Mouse (Mus musculus) hindbrain, postnatal 0 days (tissue): Measurements from ENCODE around the gene Fez2. TPM values are rescaled to one million over a fixed set of nuclear protein-coding genes. Genes with fewer than 3 reads are reported as not detected.

Source experiments
- ATAC-seq: fragments of 200-750 bp; cut with Nextera tagmentation; 2 replicates; pipeline ENCODE4 v1.8.0; 2017; ENCODE audit warnings: mild to moderate bottlenecking, moderate TSS enrichment, moderate library complexity
- DNase-seq: peaks from one replicate; pipeline ENCODE4 v3.0.0-alpha.2; 2015; ENCODE audit warnings: low spot score
- H3K27ac ChIP-seq: fragments of 300-500 bp; sonication (generic); 2 replicates; pipeline ENCODE4 v1.5.1; 2014; ENCODE audit warnings: mild to moderate bottlenecking
- H3K27me3 ChIP-seq: fragments of 300-500 bp; sonication (generic); 2 replicates; pipeline ENCODE4 v1.6.1; 2014; ENCODE audit warnings: low read length, mixed read lengths; ENCODE audit not compliant: insufficient read depth
- H3K36me3 ChIP-seq: fragments of 300-500 bp; sonication (generic); 2 replicates; pipeline ENCODE4 v1.6.1; 2014; ENCODE audit warnings: low read length, mixed read lengths; ENCODE audit not compliant: insufficient read depth
- H3K4me1 ChIP-seq: fragments of 300-500 bp; sonication (generic); 2 replicates; pipeline ENCODE4 v1.6.1; 2014; ENCODE audit warnings: antibody characterized with exemption, low read length, mixed read lengths; ENCODE audit not compliant: insufficient read depth
- H3K4me2 ChIP-seq: fragments of 300-500 bp; sonication (generic); 2 replicates; pipeline ENCODE4 v1.6.1; 2014; ENCODE audit warnings: low read depth, mild to moderate bottlenecking, low read length, moderate library complexity, mixed read lengths
- H3K4me3 ChIP-seq: fragments of 300-500 bp; sonication (generic); 2 replicates; pipeline ENCODE4 v1.5.1; 2014; ENCODE audit warnings: low read length
- H3K9ac ChIP-seq: fragments of 300-500 bp; sonication (generic); replicated peaks from 2 replicates; pipeline ENCODE4 v1.6.1; 2014; ENCODE audit warnings: mild to moderate bottlenecking, low read length, moderate library complexity, mixed read lengths
- H3K9me3 ChIP-seq: fragments of 300-500 bp; sonication (generic); 2 replicates; pipeline ENCODE4 v1.6.1; 2016; ENCODE audit warnings: low read length, mixed read lengths
- CTCF ChIP-seq: IDR thresholded peaks from 2 replicates; pipeline ENCODE4 v1.5.1; 2016; ENCODE audit warnings: antibody characterized with exemption, control low read depth, low read depth
- WGBS: fragments of 180-500 bp; shearing (Covaris S2); extraction: QIAGEN DNeasy Blood & Tissue Kit; methylation state at CpG from one replicate; pipeline ENCODE4 v1.1.7; 2014; 5-methylcytosine and 5-hydroxymethylcytosine counted together
- polyA plus RNA-seq: library from polyadenylated mRNA; unstranded; fragments of >200 nt; fragmentation: Nextera tagmentation; extraction: Ambion mirVana; gene quantifications from 2 replicates; pipeline ENCODE4 v1.2.1, GENCODE M21; 2015
- total RNA-seq: library from RNA; depleted of rRNA; stranded (reverse); fragments of >200 nt; gene quantifications from 2 replicates; pipeline ENCODE4 v1.2.3, GENCODE M21; 2014

Fez2 gene
- total and polyA plus RNA-seq, 2 experiments from 2014 or later: 36.5 to 63.3 TPM

DNA sequence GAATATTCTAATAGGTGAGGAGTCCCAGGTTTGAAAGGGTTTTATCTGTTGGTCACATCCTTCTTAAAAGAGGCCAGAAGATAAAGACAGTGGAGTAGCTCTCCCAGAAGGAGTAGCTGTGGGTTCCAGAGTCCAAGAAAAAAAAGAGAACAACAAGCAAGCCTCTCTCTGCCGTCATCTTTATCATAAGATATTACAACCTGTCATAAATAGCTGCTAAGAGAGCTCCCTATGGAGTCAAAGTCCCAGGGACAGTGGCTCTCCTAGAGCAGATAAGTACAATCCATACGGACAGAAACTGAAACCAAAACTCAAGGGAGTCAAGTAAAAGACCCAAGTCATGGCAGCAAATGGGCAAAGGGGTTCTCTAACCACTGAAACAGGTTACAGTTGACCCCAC lies 2.7 kb downstream of the Fez2 start:
- Histone ChIP-seq H3K27ac (no peak overlapping the region), H3K4me2 (no peak overlapping the region), H3K9ac (no peak overlapping the region), H3K27me3 (no peaks in the 10 kb centered on the region), H3K36me3 (no peaks in the 10 kb centered on the region), H3K9me3 (no peaks in the 10 kb centered on the region), H3K4me1 (no peaks in the 10 kb centered on the region), H3K4me3 (no peak overlapping the region)
- ATAC-seq (no peak), DNase-seq (no peak)
- no peak for TF ChIP-seq CTCF
- WGBS: 85% methylated on average over 2 of the region's 2 CpGs

DNA sequence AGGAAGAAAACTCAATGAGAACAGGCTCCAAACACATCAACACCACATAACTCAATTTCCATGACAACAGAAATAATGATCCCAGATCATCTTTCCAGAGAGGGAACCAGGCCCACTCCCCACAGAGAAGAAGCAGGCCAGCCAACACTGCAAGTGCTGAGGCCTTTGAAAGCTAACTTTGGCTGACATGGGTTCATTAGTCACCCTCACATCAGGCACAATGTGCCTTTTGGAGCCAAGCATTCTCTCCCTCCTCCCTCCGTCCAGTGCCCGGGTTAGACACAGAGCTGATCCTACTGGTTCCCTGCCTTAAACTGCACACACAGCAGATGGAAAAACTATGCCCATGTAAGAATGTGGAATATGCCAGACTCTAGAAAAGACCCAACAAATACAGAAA lies 8.1 kb downstream of the Fez2 start:
- no peaks in the 10 kb centered on the region for H3K9me3 ChIP-seq
- no peak for TF ChIP-seq CTCF
- H3K4me2 ChIP-seq: no peak overlapping the region
- no peak overlapping the region for H3K27ac ChIP-seq
- 28% methylated on average over 2 of the region's 2 CpGs for WGBS
- no peaks in the 10 kb centered on the region for H3K27me3 ChIP-seq
- no peaks in the 10 kb centered on the region for H3K36me3 ChIP-seq
- peak; percentile 92 for ATAC-seq
- peak; percentile 75 for DNase-seq
- no peak overlapping the region for H3K9ac ChIP-seq
- 0 out of 2 replicates have a peak, but pooled peaks cover 3% of the 10 kb centered on the region for H3K4me1 ChIP-seq
- H3K4me3 ChIP-seq: no peak overlapping the region

DNA sequence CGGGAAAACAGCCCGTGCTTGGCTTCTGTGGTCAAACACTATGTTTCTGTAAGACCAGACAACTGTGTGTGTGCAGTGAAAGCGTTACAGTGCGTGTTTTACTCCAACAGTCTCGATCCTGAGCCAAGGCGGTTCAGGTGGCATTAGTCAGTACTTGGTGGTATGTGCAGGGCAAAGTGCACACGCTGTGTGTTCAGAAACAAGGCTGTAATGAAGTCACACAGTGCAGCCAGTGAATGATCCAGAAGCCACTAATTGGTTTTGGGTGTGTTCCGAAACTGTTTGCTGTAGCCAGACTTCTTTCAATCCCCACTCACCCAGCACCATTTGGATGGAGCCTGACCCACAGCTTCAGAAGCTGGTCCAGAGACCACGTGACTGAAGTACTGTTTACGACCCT lies 9.6 kb downstream of the Fez2 start:
- no peak overlapping the region for H3K9ac ChIP-seq
- no peak overlapping the region for H3K4me3 ChIP-seq
- no peaks in the 10 kb centered on the region for H3K9me3 ChIP-seq
- no peak for TF ChIP-seq CTCF
- DNase-seq (no peak), ATAC-seq (no peak)
- H3K27ac ChIP-seq: no peak overlapping the region
- H3K4me1 ChIP-seq: 0 out of 2 replicates have a peak, but pooled peaks cover 3% of the 10 kb centered on the region
- no peaks in the 10 kb centered on the region for H3K36me3 ChIP-seq
- H3K4me2 ChIP-seq: no peak overlapping the region
- WGBS: 75% methylated on average over 10 of the region's 10 CpGs
- H3K27me3 ChIP-seq: no peaks in the 10 kb centered on the region

DNA sequence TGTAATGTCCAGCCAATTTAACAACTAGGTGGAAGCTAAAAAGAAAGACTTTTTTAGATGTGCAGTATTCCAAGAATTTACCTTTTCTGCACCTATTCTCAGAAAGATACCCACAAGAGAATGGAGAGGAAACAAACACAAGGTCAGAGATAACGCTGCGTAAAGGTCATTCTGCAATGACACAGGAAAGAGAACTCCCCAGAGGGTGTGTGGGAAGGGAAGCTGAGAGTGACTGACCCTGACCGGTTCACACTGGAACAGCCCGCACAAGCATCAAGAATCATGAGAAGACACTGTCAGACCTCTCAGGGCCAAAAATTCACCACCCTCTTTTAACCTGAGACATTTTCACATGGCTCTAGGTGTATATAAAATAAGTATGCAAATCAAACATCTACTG lies 10.4 kb downstream of the Fez2 start:
- DNase-seq (no peak), ATAC-seq (no peak)
- Histone ChIP-seq H3K9me3 (no peaks in the 10 kb centered on the region), H3K27ac (no peak overlapping the region), H3K27me3 (no peaks in the 10 kb centered on the region), H3K9ac (no peak overlapping the region), H3K4me2 (no peak overlapping the region), H3K4me3 (no peak overlapping the region), H3K4me1 (0 out of 2 replicates have a peak, but pooled peaks cover 3% of the 10 kb centered on the region), H3K36me3 (no peaks in the 10 kb centered on the region)
- TF ChIP-seq CTCF: no peak
- WGBS: 74% methylated on average over 4 of the region's 4 CpGs

DNA sequence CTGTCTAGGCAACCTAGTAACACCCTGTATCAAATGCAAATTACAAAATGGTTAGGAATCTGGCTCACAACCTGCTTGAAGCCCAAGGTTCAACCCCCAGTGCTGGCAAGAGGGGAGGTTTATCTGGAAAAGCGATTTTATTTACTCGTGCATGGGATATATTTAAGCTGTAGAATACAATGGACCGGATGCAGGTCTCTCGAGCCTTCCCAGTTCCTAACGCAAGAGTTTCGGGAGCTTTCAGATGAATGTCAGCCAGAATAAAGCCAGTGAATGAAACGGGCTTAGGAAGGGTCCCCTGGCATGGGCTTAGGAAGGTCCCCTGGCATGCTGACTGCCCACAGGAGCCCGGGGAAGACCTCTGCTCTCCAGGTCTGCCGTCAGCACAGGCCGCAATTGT lies 11.1 kb downstream of the Fez2 start:
- WGBS: 80% methylated on average over 10 of the region's 10 CpGs
- no peak for TF ChIP-seq CTCF
- Histone ChIP-seq H3K27ac (no peak overlapping the region), H3K36me3 (no peaks in the 10 kb centered on the region), H3K4me3 (no peak overlapping the region), H3K4me2 (no peak overlapping the region), H3K9ac (no peak overlapping the region), H3K9me3 (no peaks in the 10 kb centered on the region), H3K4me1 (0 out of 2 replicates have a peak, but pooled peaks cover 3% of the 10 kb centered on the region), H3K27me3 (no peaks in the 10 kb centered on the region)
- ATAC-seq (no peak), DNase-seq (no peak)

DNA sequence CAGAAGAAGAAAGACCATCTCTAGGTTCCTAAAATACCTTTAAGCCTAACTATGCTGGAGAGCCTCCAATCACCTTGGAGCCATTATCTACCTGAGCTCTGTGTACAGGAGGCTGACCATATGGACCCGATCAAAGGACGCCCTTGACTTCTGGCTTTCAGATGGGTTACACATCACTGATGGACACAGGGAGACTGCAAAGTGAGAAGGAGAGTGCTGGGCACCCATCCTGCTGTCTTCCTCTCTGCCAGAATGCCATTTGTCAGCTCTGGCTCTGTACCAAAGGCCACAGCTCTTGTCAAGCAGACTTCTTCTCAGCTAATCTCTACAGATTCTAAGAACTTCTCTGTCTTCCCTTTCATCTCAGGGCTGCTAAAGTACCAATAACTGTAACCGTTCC lies 12.6 kb downstream of the Fez2 start:
- Histone ChIP-seq H3K27me3 (no peaks in the 10 kb centered on the region), H3K4me2 (no peak overlapping the region), H3K9ac (no peak overlapping the region), H3K4me1 (0 out of 2 replicates have a peak, but pooled peaks cover 3% of the 10 kb centered on the region), H3K36me3 (no peaks in the 10 kb centered on the region), H3K9me3 (no peaks in the 10 kb centered on the region), H3K27ac (no peak overlapping the region), H3K4me3 (no peak overlapping the region)
- WGBS: 60% methylated on average over 3 of the region's 3 CpGs
- ATAC-seq: no peak
- no peak for TF ChIP-seq CTCF
- peak; percentile 27 for DNase-seq

DNA sequence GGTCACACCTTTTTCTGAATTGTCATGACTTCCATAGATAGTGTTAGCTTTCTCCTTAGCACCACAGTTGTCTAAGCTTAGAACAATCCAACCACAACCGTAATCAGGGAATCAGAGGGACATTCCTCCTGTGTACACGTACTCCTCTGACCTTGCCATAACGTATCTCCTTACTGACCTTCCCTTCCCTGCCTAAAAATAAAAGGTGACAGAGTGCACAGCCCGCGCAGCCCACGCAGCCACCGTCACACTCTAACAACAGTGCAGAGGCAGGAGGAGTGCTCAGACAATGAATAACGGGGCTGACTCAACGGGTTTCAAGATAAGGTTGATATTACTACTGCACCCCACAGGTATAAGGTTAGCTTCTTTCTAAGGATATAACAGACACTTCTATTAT lies 14.1 kb downstream of the Fez2 start:
- no peaks in the 10 kb centered on the region for H3K27me3 ChIP-seq
- no peak for TF ChIP-seq CTCF
- WGBS: 92% methylated on average over 9 of the region's 9 CpGs
- no peaks in the 10 kb centered on the region for H3K36me3 ChIP-seq
- 0 out of 2 replicates have a peak, but pooled peaks cover 3% of the 10 kb centered on the region for H3K4me1 ChIP-seq
- H3K4me3 ChIP-seq: no peak overlapping the region
- H3K4me2 ChIP-seq: no peak overlapping the region
- DNase-seq (no peak), ATAC-seq (no peak)
- H3K9ac ChIP-seq: no peak overlapping the region
- H3K27ac ChIP-seq: no peak overlapping the region
- no peaks in the 10 kb centered on the region for H3K9me3 ChIP-seq
